Mouse (Mus musculus) G1E (cell line): Measurements from ENCODE around the gene Dgka. TPM values are rescaled to one million over a fixed set of nuclear protein-coding genes. Genes with fewer than 3 reads are reported as not detected.

ENCODE experiments used
- ATAC-seq: 2 replicates; pipeline ENCODE4 v1.8.0; 2016; ENCODE audit warnings: mild to moderate bottlenecking; ENCODE audit not compliant: insufficient number of reproducible peaks, poor library complexity, low FRiP score, severe bottlenecking; ENCODE audit errors: extremely low read depth
- DNase-seq: peaks from one replicate; pipeline ENCODE4 v3.0.0; 2012; ENCODE audit warnings: low spot score
- H3K27me3 ChIP-seq: 2 replicates; pipeline ENCODE4 v1.6.1; 2012; ENCODE audit warnings: mild to moderate bottlenecking, low read length, inconsistent platforms; ENCODE audit not compliant: insufficient read depth
- H3K36me3 ChIP-seq: replicated peaks from 2 replicates; pipeline ENCODE3; 2012; ENCODE audit warnings: mild to moderate bottlenecking, inconsistent platforms
- H3K4me1 ChIP-seq: 2 replicates; pipeline ENCODE4 v1.6.1; 2012; ENCODE audit warnings: low read depth, low read length, inconsistent platforms, mixed read lengths; ENCODE audit not compliant: insufficient read depth
- H3K4me3 ChIP-seq: 2 replicates; pipeline ENCODE4 v1.5.1; 2012; ENCODE audit warnings: low read depth, mild to moderate bottlenecking, inconsistent platforms, low read length, moderate library complexity, mixed read lengths
- H3K9me3 ChIP-seq: replicated peaks from 2 replicates; pipeline ENCODE4 v1.6.1; 2012; ENCODE audit warnings: inconsistent platforms
- CTCF ChIP-seq: IDR thresholded peaks from 2 replicates; pipeline ENCODE4 v1.5.1; 2012; ENCODE audit warnings: low read depth, low read length, inconsistent platforms, mixed read lengths
- GATA1 ChIP-seq: IDR thresholded peaks from 2 replicates; pipeline ENCODE4 v1.6.1; 2012; ENCODE audit warnings: borderline replicate concordance, low read length, inconsistent platforms, mixed read lengths
- GATA2 ChIP-seq: IDR thresholded peaks from 2 replicates; pipeline ENCODE4 v1.6.1; 2012; ENCODE audit warnings: low read depth, low read length, inconsistent platforms, borderline replicate concordance
- POLR2AphosphoS5 ChIP-seq: IDR thresholded peaks from 2 replicates; pipeline ENCODE4 v1.6.1; 2012; ENCODE audit warnings: low read depth, low read length, inconsistent platforms; ENCODE audit not compliant: insufficient replicate concordance
- TAL1 ChIP-seq: conservative IDR thresholded peaks from 2 replicates; pipeline ENCODE4 v1.6.1; 2012; ENCODE audit warnings: low read depth, low read length, inconsistent platforms, mixed read lengths
- polyA plus RNA-seq: library from polyadenylated mRNA; stranded (reverse); fragments of >175 nt; gene quantifications from 2 replicates; pipeline ENCODE4 v1.2.3, GENCODE M21; 2012
- total RNA-seq, 2 experiments: library from RNA; stranded (forward) in 1 of 2; stranded (reverse) in 1 of 2; fragments of 200-1000 nt in 1 of 2; fragments of >200 nt in 1 of 2; fragmentation: Nextera tagmentation in 1 of 2; gene quantifications; 2 replicates each; pipeline ENCODE4 v1.2.3; 2014 to 2017

Dgka gene
- total and polyA plus RNA-seq, 3 experiments = 0.50 to 8.4 (median 3.3) TPM

- Histone ChIP-seq H3K4me3 (no peak overlapping the region), H3K4me1 (peaks cover 3% of the 10 kb centered on the region; the same call in 1 of the 2 replicates), H3K27me3 (peaks cover 32% of the 10 kb centered on the region), H3K9me3 (peaks cover 10% of the 10 kb centered on the region), H3K36me3 (no peaks in the 10 kb centered on the region)
- TF ChIP-seq GATA1 (no peak), CTCF (no peak), POLR2AphosphoS5 (no peak), TAL1 (no peak), GATA2 (no peak)
- DNase-seq (no peak), ATAC-seq (peak; percentile 63; the same call in 1 of the 2 replicates)
Observed at GRCm38 (mm10) chr10:128779011-128779795, 34.5 kb upstream of the Dgka start.

- ATAC-seq (no peak), DNase-seq (no peak)
- Histone ChIP-seq H3K36me3 (no peaks in the 10 kb centered on the region), H3K4me3 (no peak overlapping the region), H3K27me3 (peaks cover 28% of the 10 kb centered on the region), H3K9me3 (peaks cover 3% of the 10 kb centered on the region; the same call in 1 of the 2 replicates), H3K4me1 (peaks cover 3% of the 10 kb centered on the region; the same call in 1 of the 2 replicates)
- TF ChIP-seq POLR2AphosphoS5 (no peak), GATA1 (no peak)
Observed at GRCm38 (mm10) chr10:128778441-128778840, 33.8 kb upstream of the Dgka start.

GRCm38 (mm10) chr10:128773685-128774084, 29.0 kb upstream of the Dgka start:
- peak; percentile 11 for DNase-seq
- H3K36me3 ChIP-seq = peaks cover 9% of the 10 kb centered on the region

GRCm38 (mm10) chr10:128772895-128773294, 28.2 kb upstream of the Dgka start:
- no peaks in the 10 kb centered on the region for H3K9me3 ChIP-seq
- H3K4me1 ChIP-seq = no peaks in the 10 kb centered on the region; the same call in 1 of the 2 replicates
- H3K27me3 ChIP-seq = peaks cover 4% of the 10 kb centered on the region; the same call in 1 of the 2 replicates
- TF ChIP-seq GATA2 (no peak), TAL1 (no peak), POLR2AphosphoS5 (no peak), CTCF (no peak), GATA1 (no peak)
- no peak overlapping the region for H3K4me3 ChIP-seq
- H3K36me3 ChIP-seq = peaks cover 14% of the 10 kb centered on the region
- ATAC-seq = no peak
- no peak for DNase-seq

More at GRCm38 (mm10) chr10:128773685-128774084, 29.0 kb upstream of the Dgka start:
- Histone ChIP-seq H3K4me3 (no peak overlapping the region), H3K27me3 (peaks cover 4% of the 10 kb centered on the region; the same call in 1 of the 2 replicates), H3K9me3 (no peaks in the 10 kb centered on the region), H3K4me1 (no peaks in the 10 kb centered on the region; the same call in 1 of the 2 replicates)
- no peak for ATAC-seq
- no peak for TF ChIP-seq CTCF
- no peak for TF ChIP-seq GATA2
- no peak for TF ChIP-seq POLR2AphosphoS5
- no peak for TF ChIP-seq TAL1

GRCm38 (mm10) chr10:128748252-128748864, 3.7 kb upstream of the Dgka start:
- Histone ChIP-seq H3K36me3 (peaks cover 34% of the 10 kb centered on the region), H3K27me3 (peaks cover 3% of the 10 kb centered on the region), H3K9me3 (no peaks in the 10 kb centered on the region), H3K4me1 (peaks cover 60% of the 10 kb centered on the region), H3K4me3 (peak overlapping the region; percentile 78)
- peak; percentile 62 for ATAC-seq
- peak; percentile 88 for DNase-seq
- TF ChIP-seq CTCF (peak; percentile 13; the same call in 1 of the 2 replicates), POLR2AphosphoS5 (no peak)

GRCm38 (mm10) chr10:128747646-128748251, 3.1 kb upstream of the Dgka start, which contains the start of gene Pym1:
Gene Pym1 (plus strand): TSS chr10:128747889.
- peaks cover 62% of the 10 kb centered on the region for H3K4me1 ChIP-seq
- H3K27me3 ChIP-seq = peaks cover 3% of the 10 kb centered on the region
- peak; percentile 88 for ATAC-seq
- peak; percentile 84 for DNase-seq
- peaks cover 28% of the 10 kb centered on the region for H3K36me3 ChIP-seq
- peak within 1 kb of the TSS; percentile 78 for H3K4me3 ChIP-seq
- no peak for TF ChIP-seq TAL1
- no peak for TF ChIP-seq GATA2
- TF ChIP-seq GATA1 = no peak
- TF ChIP-seq POLR2AphosphoS5 = 0 out of 2 replicates have a peak, but pooled peaks have one; percentile 21
- no peak for TF ChIP-seq CTCF
- no peaks in the 10 kb centered on the region for H3K9me3 ChIP-seq
